Mouse (Mus musculus): ENCODE measurements around the gene Gpd2. TPM values are rescaled to one million over a fixed set of nuclear protein-coding genes. Genes with fewer than 3 reads are reported as not detected.

Gene Gpd2
- total RNA-seq, 2 experiments from 2014 or later = 193 to 197 TPM

DNA sequence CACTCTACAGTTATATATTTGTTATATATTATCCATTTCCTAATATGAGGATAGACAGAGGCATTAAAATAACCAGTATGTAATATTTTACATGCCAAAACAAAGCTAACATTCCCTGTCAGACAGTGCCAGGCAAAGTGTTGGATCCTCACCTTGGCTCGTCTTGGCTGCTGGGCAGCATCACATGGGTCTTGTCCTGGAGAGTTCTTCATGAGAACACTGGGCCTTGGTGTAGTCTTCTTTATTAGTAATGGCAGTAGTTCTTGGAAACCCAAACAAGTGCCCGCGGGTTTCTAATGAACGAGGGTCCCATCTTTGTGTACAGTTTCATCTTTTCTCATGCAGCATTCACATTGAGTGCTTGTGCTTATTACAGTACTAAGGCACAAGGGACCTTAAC, 59.8 kb downstream of the Gpd2 start:
- DNase-seq = no peak

DNA sequence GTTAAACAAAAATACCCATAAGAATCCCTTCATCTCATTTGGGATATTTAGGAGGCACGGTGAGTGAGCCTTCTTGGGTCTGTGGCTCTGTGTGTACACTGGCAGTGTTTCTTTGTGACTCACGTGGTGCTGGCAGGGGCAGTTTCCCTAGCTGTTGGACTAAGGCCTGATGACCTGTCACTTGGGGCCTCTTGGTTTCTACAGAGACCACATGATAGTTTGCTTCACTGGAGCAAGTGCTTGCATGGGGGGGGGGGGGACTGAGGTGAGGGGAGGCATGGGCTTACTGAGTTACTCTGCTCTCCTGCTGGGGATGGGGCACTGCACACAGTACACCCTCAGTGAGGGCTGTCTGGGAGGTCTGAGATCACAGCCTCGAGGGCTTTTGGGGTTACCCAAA, 64.1 kb downstream of the Gpd2 start:
- peak; percentile 65 for DNase-seq

DNA sequence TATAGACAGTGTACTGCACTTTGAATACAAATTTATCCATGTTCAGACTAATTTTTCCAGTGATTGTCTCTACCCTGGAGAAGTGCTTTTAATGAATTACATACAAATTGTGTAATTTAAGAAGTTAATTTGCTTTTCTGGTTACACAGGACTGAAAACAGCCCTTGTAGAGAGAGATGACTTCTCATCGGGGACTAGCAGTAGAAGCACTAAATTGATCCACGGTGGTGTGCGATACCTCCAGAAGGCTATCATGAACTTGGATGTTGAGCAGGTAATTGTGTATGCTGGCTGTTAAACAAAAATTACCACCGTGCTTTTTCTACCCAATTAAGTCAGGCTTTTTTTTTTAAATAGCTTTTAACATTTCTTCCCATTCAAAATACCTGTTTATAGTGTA, 66.8 kb downstream of the Gpd2 start:
- DNase-seq = no peak

DNA sequence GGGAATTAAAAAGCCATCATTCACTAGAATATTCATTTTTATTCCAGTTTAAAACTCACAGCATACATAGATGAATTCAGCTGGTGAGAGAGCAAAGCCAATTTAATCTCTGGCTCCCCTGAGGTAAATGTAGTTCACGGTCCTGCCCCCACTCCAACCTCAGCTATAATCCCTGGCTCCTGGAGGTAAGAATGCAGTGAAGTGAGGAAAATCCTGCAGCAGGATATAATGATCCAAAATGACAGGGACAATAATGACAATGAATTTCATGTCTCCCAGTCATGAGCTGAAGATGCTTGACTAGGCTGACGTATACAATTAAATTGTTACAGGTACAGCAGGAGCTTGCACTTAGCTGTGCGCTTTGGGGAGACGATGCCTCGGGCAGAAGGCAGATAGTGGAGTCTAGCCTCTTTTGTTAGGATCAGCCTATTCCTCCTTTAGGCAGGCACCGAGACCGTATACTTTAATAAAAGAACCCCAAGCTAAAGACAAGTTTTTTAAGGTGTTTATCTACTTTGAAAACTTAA, 74.9 kb downstream of the Gpd2 start:
- DNase-seq = no peak

DNA sequence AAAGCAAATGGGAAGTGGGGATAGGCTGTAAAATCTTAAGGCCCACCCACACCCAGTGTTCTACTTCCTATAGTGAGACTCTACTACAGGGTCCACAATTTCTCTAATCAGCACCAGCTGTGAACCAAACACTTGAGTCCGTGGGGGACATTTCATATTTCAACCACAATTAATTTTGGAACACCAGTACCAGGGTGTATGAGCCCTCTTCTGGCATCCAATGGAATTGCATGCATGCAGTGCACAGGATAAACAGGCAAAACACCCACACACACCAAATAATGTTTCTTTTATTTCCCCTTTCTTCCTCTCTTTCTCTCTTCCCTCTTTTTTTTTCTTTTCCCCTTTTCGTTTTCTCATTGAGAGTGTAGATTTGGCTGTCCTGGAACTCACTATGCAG, 78.6 kb downstream of the Gpd2 start:
- no peak for DNase-seq

DNA sequence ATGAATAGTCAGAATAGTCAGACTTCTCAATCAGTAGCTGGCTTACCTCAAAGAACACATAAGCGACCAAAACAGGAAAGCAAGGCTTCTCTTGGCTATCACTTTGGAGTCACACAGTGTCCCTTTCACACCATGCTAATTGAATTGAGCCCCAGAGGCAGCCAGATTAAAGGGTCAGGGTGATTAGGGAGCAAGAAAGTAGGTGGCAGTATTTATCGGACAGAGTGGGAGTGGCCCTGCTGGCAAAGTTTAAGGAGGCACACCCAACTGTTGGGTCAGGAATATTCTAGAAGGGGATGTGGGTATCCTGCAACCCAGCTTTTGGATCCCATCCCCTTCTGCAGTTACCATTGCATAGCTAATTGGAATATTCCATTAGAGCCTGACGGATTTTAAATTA, 80.9 kb downstream of the Gpd2 start:
- DNase-seq = no peak

DNA sequence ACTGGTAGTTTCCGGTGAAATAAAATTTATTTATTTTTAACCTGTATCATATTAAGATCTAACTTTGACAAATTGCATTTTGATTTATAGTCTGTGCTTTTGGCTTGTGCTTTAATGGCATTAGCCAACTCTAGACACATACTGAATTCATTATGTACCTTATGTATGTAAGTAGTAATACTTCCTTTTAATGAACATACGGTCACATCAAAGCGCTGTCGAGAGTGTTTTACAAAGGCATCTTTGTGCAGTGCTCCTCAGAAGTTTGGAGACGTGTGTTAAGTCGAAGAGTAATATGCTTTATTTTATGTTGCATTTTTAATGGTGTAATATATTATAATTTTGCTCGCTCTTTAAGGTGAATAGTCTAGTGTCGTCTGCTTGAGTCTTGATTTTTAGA, 88.7 kb downstream of the Gpd2 start:
- no peak for DNase-seq

DNA sequence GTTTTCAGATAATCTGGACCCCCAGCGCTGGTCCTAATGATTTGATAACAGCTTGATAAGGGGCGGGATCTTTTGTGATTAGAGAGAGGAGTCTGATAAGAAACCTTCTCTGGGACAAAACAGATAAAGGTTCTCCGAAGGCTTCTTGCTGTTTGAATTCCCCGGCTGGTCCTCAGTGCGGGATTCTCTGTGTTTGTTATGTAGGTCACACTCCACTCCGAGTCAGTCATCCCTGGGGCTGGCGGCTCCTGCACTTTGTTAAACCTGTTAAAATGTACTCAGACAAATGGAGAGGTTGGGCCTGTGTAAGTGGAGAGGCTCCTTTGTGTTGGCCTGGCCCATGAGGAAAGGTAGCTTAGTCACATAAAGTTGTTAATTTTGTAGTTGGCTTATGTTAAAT, 91.9 kb downstream of the Gpd2 start:
- DNase-seq = no peak

DNA sequence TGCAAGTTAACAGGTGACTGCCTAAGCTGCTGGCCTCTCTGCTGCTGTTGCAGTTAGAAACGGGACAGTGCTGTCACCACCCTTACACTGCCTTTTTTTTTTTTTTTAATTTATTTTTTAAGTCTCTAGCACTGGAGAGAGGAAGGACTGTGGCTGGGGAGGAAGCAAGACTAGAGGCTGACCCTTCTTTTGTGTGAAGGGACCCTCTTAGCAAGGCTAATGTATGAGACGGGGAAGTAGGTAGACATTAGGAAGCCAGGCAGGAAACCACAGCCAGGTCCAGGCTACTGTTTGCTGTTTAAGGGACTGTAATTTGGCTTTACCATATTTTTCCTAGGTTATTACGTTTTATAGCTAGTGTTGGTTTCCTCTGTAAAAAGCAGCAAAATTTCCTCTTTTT, 93.4 kb downstream of the Gpd2 start:
- no peak for DNase-seq

DNA sequence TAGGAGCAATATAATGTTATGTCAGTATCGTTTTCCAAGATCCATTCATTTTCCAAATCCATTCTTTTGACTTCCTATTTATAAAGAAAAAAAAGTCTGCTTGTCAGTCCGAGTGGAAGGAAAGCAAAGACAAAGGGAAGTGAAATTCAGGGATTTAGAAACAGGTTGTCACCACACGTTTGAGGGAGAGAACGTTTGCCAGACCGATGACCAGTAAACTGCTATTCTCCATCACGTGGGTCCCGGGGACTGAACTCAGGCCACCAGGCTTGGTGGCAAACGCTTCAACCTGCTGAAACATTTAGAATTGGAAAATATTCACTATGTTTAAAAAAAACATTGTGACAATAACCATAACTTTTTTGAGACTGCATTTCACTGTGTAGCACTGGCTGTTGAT, 93.8 kb downstream of the Gpd2 start:
- no peak for DNase-seq

DNA sequence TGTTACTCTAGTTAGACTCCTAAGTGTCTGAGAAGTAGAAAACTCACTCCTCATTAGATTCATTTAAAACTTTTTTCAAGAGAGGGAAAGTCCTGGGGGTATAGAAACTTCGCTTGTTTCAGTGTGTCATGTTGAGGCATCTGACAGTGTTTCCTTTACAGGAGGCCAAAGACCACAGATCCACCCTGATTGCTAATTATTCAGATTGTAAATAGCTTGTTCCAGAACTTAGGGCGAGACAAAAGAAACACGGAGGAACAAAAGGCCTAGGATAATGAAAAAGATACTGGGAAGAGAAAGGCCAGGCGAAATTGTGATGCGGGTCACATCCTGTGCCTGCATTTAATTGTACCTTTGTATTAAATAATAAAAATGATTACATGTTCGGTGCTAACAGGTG, 96.0 kb downstream of the Gpd2 start:
- no peak for DNase-seq

DNA sequence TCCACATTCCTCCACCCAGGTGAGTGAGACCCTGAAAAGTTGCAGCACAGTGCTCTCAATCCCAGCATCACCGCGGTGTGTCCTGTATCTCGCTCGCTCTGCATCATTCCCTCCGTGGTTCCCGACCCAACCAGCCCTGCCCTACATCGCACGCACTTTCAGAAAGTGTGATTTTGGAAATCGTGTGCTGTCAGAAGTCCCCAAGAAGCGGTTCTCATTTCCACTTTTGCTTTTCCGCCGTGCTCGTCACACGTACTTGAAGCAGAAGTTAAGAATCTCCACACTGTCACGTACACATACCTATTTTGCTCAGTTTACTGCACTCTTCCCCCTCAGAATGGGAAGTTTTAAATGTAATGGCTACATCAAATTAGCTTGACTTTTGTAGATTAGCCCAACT, 98.0 kb downstream of the Gpd2 start:
- no peak for DNase-seq

DNA sequence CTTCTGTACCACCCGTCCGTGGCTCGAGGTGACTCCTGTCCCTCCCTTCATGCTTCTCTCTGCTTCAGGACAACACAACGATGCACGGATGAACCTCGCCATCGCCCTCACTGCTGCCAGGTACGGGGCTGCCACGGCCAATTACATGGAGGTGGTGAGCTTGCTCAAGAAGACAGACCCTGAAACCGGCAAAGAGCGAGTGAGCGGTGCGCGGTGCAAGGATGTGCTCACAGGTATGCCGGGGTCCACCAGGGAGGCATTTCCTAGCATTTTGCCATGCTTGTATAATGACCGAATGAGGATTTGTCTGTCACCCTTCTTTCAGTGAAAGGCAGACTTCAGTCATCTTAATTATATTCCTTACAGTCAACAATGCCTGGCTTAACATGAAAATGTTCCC, 101.3 kb downstream of the Gpd2 start:
- DNase-seq = no peak

DNA sequence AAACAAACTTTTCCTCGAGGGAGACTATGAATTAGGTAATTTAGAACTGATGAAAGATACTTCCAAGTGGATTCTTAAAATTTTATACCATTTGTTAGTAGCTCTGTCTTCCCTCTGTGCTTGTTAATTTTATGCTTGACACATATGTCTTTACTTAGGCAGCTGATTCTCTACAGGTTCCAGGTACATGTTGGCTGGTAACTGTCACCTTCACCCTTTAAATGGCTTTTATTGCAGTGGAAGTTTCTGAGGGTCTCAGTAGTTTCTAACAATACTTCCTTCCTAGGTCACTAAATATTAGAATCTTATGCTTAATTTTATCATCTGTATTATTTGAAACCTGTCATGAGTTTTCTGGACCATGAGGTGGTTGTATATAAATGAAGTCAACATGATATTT, 105.5 kb downstream of the Gpd2 start:
- DNase-seq = no peak

DNA sequence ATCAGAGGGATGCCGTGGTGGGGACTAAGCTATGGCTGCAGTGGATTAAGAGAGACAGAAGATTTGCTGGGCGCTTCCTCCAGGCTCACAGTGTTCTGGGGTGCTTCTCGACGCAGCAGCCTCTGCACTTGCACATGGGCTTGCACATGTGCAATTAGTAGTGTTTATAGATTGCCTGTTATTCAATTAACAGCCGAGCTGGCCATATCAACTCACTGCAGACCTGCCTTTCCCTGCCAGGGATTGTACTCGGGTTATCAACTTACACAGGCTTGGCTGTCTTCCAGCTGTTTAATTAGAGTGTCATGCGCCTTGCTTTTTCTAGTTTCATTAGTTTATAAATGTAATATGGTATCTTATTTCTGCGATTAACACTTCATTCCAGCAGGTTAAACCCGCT, 113.2 kb downstream of the Gpd2 start:
- no peak for DNase-seq

DNA sequence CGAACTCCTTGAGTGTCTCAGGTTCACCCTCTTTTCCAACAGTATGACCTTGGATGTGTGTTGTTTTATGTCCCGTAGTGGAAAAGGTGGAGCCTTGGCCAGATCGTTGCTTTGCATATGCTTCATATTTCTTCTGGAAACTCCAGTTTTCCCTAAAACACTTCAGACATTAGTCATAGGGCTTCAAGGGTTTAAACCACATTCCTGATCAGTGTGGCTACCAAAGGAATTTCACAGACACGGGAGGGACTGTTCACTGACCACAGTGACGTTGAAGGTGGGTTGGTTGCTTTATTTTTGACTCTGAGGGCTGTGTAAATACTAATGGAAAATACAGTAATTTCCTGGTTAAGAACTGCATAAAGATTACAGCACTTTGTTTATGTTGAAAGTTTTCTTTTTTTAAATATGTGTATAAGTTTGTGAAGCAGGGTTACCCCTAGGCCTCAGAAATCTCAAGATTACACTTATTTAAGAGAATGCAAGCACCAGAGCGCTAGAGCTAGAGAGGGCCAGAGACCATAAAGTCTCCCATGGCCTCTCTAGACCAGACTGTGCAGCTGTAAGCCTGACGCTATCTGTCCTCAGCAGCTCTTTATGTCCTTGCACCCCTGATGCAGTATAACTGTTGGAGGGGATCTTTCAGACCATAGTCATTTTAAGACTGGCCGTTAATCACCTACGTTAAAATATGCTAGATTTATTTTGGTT, 116.4 kb downstream of the Gpd2 start:
- DNase-seq = no peak

DNA sequence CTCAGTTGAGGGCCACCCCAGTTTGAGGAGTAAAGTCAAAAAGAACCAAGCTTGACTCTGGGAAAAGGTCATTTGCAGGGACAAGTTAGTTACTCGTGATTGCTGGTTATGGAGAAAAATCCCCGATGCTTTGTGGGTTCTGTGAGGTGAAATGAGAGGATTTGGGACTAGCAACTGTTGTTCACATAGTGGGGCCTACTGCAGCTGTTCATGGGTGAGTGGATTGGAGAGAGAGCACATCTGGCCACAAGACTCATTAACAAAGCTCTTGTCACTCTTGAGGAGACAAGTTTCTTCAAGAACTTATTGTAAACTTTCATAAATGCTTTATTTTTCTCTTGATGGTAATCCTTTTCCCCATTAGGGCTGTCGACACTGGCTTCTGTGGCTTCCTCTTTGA, 117.4 kb downstream of the Gpd2 start:
- no peak for DNase-seq

DNA sequence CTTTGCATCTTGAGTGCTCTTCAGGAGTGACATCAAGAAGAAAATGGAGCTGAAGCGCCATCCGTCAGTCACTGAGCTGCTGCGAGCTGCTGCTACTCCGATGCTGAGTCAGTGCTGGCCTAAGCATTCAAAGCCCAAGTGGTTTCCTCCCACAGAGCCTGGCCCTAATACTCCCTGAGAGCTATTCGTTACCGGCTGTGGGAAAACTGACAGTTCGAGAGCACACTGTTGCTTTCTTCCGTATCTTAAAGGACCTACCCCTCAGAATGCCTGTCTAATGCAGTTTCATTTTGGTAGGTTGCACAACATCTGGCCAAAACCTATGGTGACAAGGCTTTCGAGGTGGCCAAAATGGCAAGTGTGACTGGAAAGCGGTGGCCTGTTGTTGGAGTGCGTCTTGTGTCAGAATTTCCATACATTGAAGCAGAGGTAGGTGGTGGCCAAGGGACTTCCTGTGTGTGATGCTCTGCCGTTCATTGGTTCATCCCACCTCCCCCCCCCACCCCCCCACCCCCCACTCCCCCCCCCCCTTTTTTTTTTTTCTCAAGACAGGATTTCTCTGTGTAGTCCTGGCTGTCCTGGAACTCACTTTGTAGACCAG, 118.9 kb downstream of the Gpd2 start:
- DNase-seq = no peak

DNA sequence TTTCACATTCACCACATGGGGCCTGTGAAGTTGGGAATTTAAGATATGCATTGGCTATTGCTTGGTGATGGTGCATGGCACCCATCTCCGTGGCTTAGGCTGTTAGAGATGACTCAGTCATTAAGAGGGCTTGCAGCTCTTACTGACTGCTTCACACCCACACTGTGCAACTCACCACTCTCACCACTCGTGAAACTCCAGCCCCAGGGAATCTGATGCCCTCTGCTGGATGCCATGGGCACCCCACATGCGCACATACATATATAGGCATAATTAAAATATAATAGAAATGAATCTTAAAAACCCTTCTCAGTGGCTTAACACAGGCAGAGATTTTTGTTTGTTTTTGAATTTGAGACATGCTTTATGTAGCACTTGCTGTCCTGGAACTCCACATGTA, 125.1 kb downstream of the Gpd2 start:
- DNase-seq = no peak

DNA sequence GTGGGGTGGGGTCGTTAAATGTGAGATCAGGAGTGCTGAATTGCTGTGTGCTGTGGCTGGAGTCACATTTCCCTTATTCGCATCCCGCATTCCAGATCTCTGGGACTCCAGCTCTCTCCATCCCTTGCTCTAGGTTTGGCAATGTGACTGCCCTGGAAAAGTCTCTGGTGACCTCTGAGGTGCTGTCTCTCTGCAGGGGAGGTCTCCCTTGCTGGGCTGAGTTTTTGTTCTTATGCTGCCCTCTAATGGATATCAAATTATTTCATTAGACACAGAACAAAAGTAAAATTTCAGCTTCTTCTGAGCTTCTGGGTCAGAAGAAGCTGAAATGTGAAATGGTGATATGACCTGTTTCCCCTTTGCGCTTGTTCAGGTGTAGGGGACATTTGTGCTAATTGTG, 137.2 kb downstream of the Gpd2 start:
- DNase-seq = no peak

DNA sequence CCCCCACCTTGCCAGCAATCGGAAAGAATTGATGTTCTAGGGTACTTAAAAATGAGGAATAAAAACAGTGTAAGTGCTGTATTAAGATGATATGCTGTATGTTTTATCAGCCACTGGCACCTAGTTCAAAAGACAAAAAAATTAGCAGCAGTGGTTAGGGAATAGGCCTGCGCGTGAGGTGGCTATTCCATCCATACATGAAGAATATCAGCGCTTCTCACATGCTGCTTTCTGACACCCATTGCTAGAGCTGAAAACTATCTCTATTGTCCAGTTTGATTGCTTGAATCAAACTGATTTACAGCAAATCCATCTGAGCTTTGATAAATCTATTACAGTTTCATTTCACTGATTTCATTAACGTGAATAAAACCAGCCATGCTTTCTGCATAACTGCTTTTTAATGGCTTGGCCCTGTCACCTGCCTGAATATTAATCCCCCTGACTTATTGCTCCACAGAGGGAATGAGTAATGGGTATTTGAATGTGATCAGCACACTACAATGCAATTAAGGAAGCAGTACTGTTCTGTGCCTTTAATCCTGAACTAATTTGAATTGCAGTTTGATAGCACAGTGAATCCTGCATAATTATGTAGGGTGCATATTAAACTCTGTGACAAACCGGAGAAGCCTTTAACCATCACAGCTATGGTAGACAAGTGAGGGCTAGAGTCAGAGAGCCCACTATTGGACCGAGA, 137.9 kb downstream of the Gpd2 start:
- no peak for DNase-seq

DNA sequence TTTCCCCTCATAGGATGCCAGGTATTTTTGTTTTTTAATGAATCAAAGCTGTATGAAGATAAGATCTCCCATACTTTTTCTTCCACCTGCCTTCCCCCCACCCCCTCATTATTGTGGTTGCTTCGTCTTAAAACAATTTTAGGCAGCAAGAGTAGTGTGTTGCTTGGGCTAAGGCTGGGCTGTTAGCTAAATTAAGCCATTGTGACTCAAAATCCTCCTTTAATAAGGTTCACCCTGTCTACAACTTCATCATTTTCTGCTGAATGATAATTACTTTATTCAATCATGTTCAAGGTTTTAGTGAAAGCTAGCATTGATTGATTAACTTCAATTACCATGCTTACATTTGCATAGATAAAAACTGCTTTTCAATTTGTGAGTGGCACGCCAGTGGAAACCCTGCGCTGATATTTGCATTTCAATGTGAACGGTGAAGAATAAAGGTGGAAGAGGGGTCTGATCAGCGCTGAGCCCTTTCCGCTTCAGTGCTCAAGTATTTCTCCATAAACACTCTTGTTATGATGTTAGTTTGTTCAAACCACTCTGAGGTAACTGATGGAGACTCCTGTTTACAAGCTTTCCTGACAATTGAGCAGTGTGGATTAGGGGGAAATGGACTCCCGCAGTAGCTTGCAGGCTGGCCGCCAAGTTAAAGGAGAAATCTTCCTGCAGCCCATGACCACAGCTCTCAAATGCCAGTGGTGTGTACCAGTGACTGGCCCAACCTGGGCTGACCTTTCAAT, 140.9 kb downstream of the Gpd2 start:
- no peak for DNase-seq

DNA sequence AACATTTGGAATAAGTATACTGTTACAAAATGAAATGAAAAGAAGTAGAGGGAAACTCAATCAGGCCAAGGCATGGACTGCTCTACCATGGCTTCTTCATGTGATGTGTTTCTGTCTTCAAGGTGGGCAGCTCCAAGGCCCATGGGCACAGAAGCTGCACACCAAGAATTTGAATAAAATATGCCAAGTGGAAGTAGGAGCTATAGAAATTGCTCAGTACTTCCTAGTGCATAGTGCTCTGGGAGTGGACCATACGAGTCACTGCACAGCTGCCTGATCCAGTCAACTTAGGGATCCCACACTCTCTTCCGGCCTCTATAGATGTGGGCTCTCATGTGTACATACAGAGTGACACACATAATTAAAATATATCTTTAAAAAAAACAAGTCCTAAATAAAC, 147.2 kb downstream of the Gpd2 start:
- no peak for DNase-seq

Measured in gastrocnemius, postnatal 25 days (tissue).